Mouse (Mus musculus): ENCODE results near the gene Kdelr1.

DNA sequence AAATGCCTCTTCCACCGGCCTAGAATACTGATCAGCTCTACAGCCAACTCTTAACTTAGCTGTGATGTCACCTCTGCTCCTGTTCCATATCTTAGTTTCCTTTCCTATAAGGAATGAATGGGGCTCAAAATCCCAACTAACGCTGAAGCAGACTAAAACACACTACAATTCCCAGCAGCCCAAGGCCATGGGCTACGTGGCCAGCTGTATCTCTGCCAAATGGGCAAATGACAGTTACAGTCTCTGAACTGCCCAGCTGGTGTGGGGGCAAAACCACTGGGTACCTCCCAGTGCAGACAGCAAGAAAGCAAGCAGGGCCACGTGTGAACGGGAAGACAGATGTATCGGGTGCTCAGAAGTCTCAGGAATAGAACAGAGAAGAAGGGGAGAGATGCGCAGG, 45.9 kb upstream of the Kdelr1 start:
- TF ChIP-seq JUND (IDR thresholded peaks at IDR 0.05; ENCODE audit: low read depth, low read length) (no peak), CHD2 (IDR thresholded peaks at IDR 0.05; ENCODE audit: low read length) (no peak), POLR2AphosphoS2 (IDR thresholded peaks at IDR 0.05; ENCODE audit: low read length) (no peak), CTCF (IDR thresholded peaks at IDR 0.05 in 2 of 3, conservative IDR thresholded peaks at IDR 0.05 in 1 of 3; ENCODE audit: control insufficient read depth in 1 of 3, insufficient read depth in 1 of 3, low read depth in 2 of 3, low read length in 3 of 3, poor library complexity in 1 of 3, severe bottlenecking in 1 of 3) (no peak), MAFK (IDR thresholded peaks at IDR 0.05; ENCODE audit: borderline replicate concordance, low read depth, low read length) (no peak)

Data from MEL (cell line).